Mouse (Mus musculus): Measurements from ENCODE around the gene Gm14403.
"Not testable (repeated sequence)": the region's sequence is repeated elsewhere in the genome, so short reads cannot be mapped to it uniquely, and the experiment has no call there.

- not testable (repeated sequence) for TF ChIP-seq CTCF, EP300 (IDR thresholded peaks at IDR 0.05; ENCODE audit: low read depth)
Measured at GRCm38 (mm10) chr2:177524171-177524570, 26.2 kb downstream of the Gm14403 start.

All from liver, postnatal 0 days (tissue).